Mouse (Mus musculus) CH12.LX (cell line): ENCODE results near the gene Fn3krp. TPM values are rescaled to one million over a fixed set of nuclear protein-coding genes. Genes with fewer than 3 reads are reported as not detected.
A peak's percentile ranks its signal among the peaks of the same experiment; 100 is the strongest.

Source experiments
- DNase-seq: peaks from one replicate; pipeline ENCODE4 v3.0.0-alpha.2; 2013; ENCODE audit errors: extremely low read depth
- H3K27ac ChIP-seq: 2 replicates; pipeline ENCODE4 v1.5.1; 2012; ENCODE audit warnings: low read depth, mild to moderate bottlenecking, control low read depth, moderate library complexity; ENCODE audit not compliant: insufficient read depth
- H3K27me3 ChIP-seq: replicated peaks from 2 replicates; pipeline ENCODE3; 2012; ENCODE audit warnings: inconsistent platforms
- H3K36me3 ChIP-seq, 2 experiments: replicated peaks in 1 of 2; 2 replicates each; pipeline versions ENCODE3 to v1.6.1; 2012; ENCODE audit warnings: inconsistent platforms in 1 of 2, low read length in 1 of 2, mild to moderate bottlenecking in 1 of 2, mixed read lengths in 1 of 2, moderate library complexity in 1 of 2; ENCODE audit not compliant: control insufficient read depth in 1 of 2, insufficient read depth in 1 of 2
- H3K4me1 ChIP-seq, 2 experiments: 2 replicates each; pipeline ENCODE4 v1.6.1; 2012; ENCODE audit warnings: inconsistent platforms in 1 of 2, moderate library complexity in 1 of 2; ENCODE audit not compliant: insufficient read depth in 2 of 2, control insufficient read depth in 1 of 2
- H3K4me2 ChIP-seq: 2 replicates; pipeline ENCODE4 v1.6.1; 2012; ENCODE audit warnings: low read depth, mild to moderate bottlenecking, control low read depth; ENCODE audit not compliant: poor library complexity, insufficient read depth, severe bottlenecking
- H3K4me3 ChIP-seq, 3 experiments: fragments of 150-350 bp in 1 of 3; sonication (generic) in 1 of 3; replicated peaks in 1 of 3; 2 replicates each; pipeline versions ENCODE3 to v1.5.1; 2011 to 2012; ENCODE audit warnings: low read depth in 2 of 3, low read length in 2 of 3, mild to moderate bottlenecking in 2 of 3, moderate library complexity in 2 of 3, control low read depth in 1 of 3, improper control_type of control experiment in 1 of 3, inconsistent platforms in 1 of 3, mixed read lengths in 1 of 3; ENCODE audit not compliant: poor library complexity in 1 of 3
- H3K79me2 ChIP-seq: replicated peaks from 2 replicates; pipeline ENCODE4 v1.6.1; 2012; ENCODE audit warnings: mild to moderate bottlenecking, moderate library complexity; ENCODE audit not compliant: control insufficient read depth, poor library complexity, insufficient read depth, severe bottlenecking; ENCODE audit errors: extremely low read depth
- H3K9ac ChIP-seq: 2 replicates; pipeline ENCODE4 v1.6.1; 2012; ENCODE audit warnings: low read depth, mild to moderate bottlenecking, control low read depth, moderate library complexity; ENCODE audit not compliant: insufficient read depth
- H3K9me3 ChIP-seq: replicated peaks from 2 replicates; pipeline ENCODE3; 2012; ENCODE audit warnings: low read length, inconsistent platforms, mixed read lengths
- CHD1 ChIP-seq: IDR thresholded peaks from 2 replicates; pipeline ENCODE4 v1.6.1; 2012; ENCODE audit warnings: low read depth, low read length, improper control_type of control experiment, inconsistent platforms
- CTCF ChIP-seq, 2 experiments: IDR thresholded peaks in 1 of 2; conservative IDR thresholded peaks in 1 of 2; 2 replicates each; pipeline ENCODE4 v1.5.1; 2011 to 2012; ENCODE audit warnings: low read depth in 2 of 2, low read length in 2 of 2, improper control_type of control experiment in 1 of 2, inconsistent platforms in 1 of 2, mild to moderate bottlenecking in 1 of 2, moderate library complexity in 1 of 2
- ELF1 ChIP-seq: IDR thresholded peaks from 2 replicates; pipeline ENCODE4 v1.6.1; 2014; ENCODE audit warnings: low read depth, mild to moderate bottlenecking, inconsistent platforms, low read length, improper control_type of control experiment
- EP300 ChIP-seq: IDR thresholded peaks from 2 replicates; pipeline ENCODE4 v1.6.1; 2011; ENCODE audit warnings: low read length, improper control_type of control experiment
- ETS1 ChIP-seq: conservative IDR thresholded peaks from 2 replicates; pipeline ENCODE4 v1.6.1; 2012; ENCODE audit warnings: low read depth, mild to moderate bottlenecking, inconsistent platforms, low read length, improper control_type of control experiment, moderate library complexity
- GABPA ChIP-seq: IDR thresholded peaks from 2 replicates; pipeline ENCODE4 v1.6.1; 2012; ENCODE audit warnings: low read depth, low read length, improper control_type of control experiment, inconsistent platforms; ENCODE audit not compliant: insufficient replicate concordance
- HCFC1 ChIP-seq: IDR thresholded peaks from 2 replicates; pipeline ENCODE4 v1.6.1; 2012; ENCODE audit warnings: low read depth, mild to moderate bottlenecking, inconsistent platforms, low read length, improper control_type of control experiment
- IRF4 ChIP-seq: IDR thresholded peaks from 2 replicates; pipeline ENCODE4 v1.6.1; 2014; ENCODE audit warnings: low read depth, mild to moderate bottlenecking, inconsistent platforms, low read length, improper control_type of control experiment
- JUND ChIP-seq: conservative IDR thresholded peaks from 2 replicates; pipeline ENCODE4 v1.6.1; 2011; ENCODE audit warnings: low read depth, low read length, improper control_type of control experiment
- KAT2A ChIP-seq: IDR thresholded peaks from 2 replicates; pipeline ENCODE4 v1.6.1; 2012; ENCODE audit warnings: low read length, improper control_type of control experiment, inconsistent platforms; ENCODE audit not compliant: insufficient replicate concordance
- MAFK ChIP-seq: IDR thresholded peaks from 2 replicates; pipeline ENCODE4 v1.6.1; 2011; ENCODE audit warnings: low read length, improper control_type of control experiment; ENCODE audit not compliant: insufficient replicate concordance
- MAZ ChIP-seq: IDR thresholded peaks from 2 replicates; pipeline ENCODE4 v1.6.1; 2012; ENCODE audit warnings: low read depth, mild to moderate bottlenecking, inconsistent platforms, low read length, improper control_type of control experiment, moderate library complexity
- MEF2A ChIP-seq: IDR thresholded peaks from 2 replicates; pipeline ENCODE4 v1.6.1; 2014; ENCODE audit warnings: low read depth, mild to moderate bottlenecking, inconsistent platforms, low read length, improper control_type of control experiment, borderline replicate concordance
- MXI1 ChIP-seq: IDR thresholded peaks from 2 replicates; pipeline ENCODE4 v1.6.1; 2011; ENCODE audit warnings: mild to moderate bottlenecking, low read depth, low read length, improper control_type of control experiment
- MYC ChIP-seq: IDR thresholded peaks from 2 replicates; pipeline ENCODE4 v1.6.1; 2011; ENCODE audit warnings: low read depth, mild to moderate bottlenecking, improper control_type of control experiment, low read length
- NRF1 ChIP-seq: IDR thresholded peaks from 2 replicates; pipeline ENCODE4 v1.6.1; 2014; ENCODE audit warnings: low read depth, mild to moderate bottlenecking, inconsistent platforms, low read length, improper control_type of control experiment, moderate library complexity
- POLR2A ChIP-seq: IDR thresholded peaks from 2 replicates; pipeline ENCODE4 v1.6.1; 2011; ENCODE audit warnings: low read depth, mild to moderate bottlenecking, improper control_type of control experiment, low read length
- RCOR1 ChIP-seq: conservative IDR thresholded peaks from 2 replicates; pipeline ENCODE4 v1.6.1; 2012; ENCODE audit warnings: low read depth, mild to moderate bottlenecking, inconsistent platforms, low read length, improper control_type of control experiment
- SIN3A ChIP-seq: IDR thresholded peaks from 2 replicates; pipeline ENCODE4 v1.6.1; 2012; ENCODE audit warnings: low read length, improper control_type of control experiment, inconsistent platforms
- SMC3 ChIP-seq: IDR thresholded peaks from 2 replicates; pipeline ENCODE4 v1.6.1; 2011; ENCODE audit warnings: low read depth, low read length, improper control_type of control experiment
- TCF12 ChIP-seq: IDR thresholded peaks from 2 replicates; pipeline ENCODE4 v1.6.1; 2014; ENCODE audit warnings: low read depth, mild to moderate bottlenecking, inconsistent platforms, low read length, improper control_type of control experiment
- UBTF ChIP-seq: IDR thresholded peaks from 2 replicates; pipeline ENCODE4 v1.6.1; 2012; ENCODE audit warnings: low read depth, mild to moderate bottlenecking, inconsistent platforms, low read length, improper control_type of control experiment, moderate library complexity
- USF1 ChIP-seq: IDR thresholded peaks from 2 replicates; pipeline ENCODE4 v1.6.1; 2014; ENCODE audit warnings: low read depth, mild to moderate bottlenecking, inconsistent platforms, low read length, improper control_type of control experiment
- USF2 ChIP-seq: conservative IDR thresholded peaks from 2 replicates; pipeline ENCODE4 v1.6.1; 2011; ENCODE audit warnings: low read depth, low read length, improper control_type of control experiment
- ZC3H11A ChIP-seq: IDR thresholded peaks from 2 replicates; pipeline ENCODE4 v1.6.1; 2012; ENCODE audit warnings: low read depth, mild to moderate bottlenecking, inconsistent platforms, low read length, improper control_type of control experiment
- ZNF384 ChIP-seq: IDR thresholded peaks from 2 replicates; pipeline ENCODE4 v1.6.1; 2012; ENCODE audit warnings: low read depth, low read length, improper control_type of control experiment, inconsistent platforms
- dilution Hi-C: fragments of 300-500 bp; cut with MboI; formaldehyde crosslinking; loops from 2 replicates; pipeline ENCODE4 v1.14.3; 2020; ENCODE audit warnings: low sequenced_read_pairs; ENCODE audit not compliant: extremely low pct_unique_long_range_greater_than_20kb, extremely low pct_ligation_motif_present
- in situ Hi-C: fragments of 300-500 bp; cut with MboI; formaldehyde crosslinking; loops from 3 replicates; pipeline ENCODE4 v1.14.3; 2019; ENCODE audit warnings: low sequenced_read_pairs, low pct_ligation_motif_present, low pct_unique_long_range_greater_than_20kb, mixed read lengths
- polyA plus RNA-seq: library from polyadenylated mRNA; unstranded; fragments of >175 nt; gene quantifications from 2 replicates; pipeline ENCODE4 v1.2.1, GENCODE M21; 2012; ENCODE audit warnings: low read depth; ENCODE audit not compliant: insufficient read length
- total RNA-seq, 2 experiments: library from RNA; depleted of rRNA; stranded (reverse); fragments of 300-350 nt in 1 of 2; fragments of >200 nt in 1 of 2; gene quantifications; 2 replicates each; pipeline ENCODE4 v1.2.3; 2012 to 2014

Gene Fn3krp
- total and polyA plus RNA-seq, 3 experiments = 3.6 to 11.2 (median 9.8) TPM

DNA sequence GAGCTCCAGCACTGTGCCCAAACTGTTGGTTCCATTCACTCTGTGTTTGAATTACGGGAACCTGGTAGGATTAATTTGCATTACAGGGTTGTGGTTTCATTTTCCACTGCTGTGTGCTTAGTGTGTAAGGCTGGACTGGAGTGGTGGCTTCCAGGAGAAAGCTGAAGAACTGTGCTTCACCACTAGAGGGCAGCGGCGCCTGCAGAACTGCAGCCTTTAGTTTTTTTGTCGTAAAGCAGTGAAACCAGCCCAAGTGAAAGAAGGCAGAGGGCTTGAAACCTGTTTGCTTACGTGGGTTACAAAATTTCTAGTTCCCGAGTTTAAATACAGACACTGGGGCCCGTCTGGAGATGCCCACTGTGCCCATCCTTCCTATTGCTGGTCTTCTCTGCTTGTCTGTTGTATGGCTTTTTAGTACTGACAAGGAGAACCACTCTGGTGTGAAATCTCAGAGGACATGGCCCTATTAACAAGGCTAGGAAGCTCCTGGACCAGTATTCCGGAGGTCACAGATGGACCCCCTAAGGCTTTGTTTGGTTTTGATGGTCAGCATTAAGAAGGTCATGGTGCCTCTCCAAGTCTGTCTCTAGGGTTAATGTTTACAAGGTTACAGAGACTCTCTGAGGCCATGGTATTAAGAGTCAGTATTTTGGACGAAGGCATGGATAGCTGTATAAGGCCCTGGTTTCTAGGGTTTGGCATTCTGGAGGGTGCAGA, 54.7 kb downstream of the Fn3krp start:
- H3K9ac ChIP-seq = no peak overlapping the region
- dilution Hi-C loops (no loop called here), in situ Hi-C loops (loop anchor here (10.0 kb wide), 1 partner anchor 159 kb away; no protein-coding TSS in a partner anchor)
- H3K4me3 ChIP-seq = no peak overlapping the region
- TF ChIP-seq POLR2A (no peak), KAT2A (0 out of 2 replicates have a peak, but pooled peaks have one; percentile 39), ETS1 (0 out of 2 replicates have a peak, but pooled peaks have one; percentile 15), MXI1 (peak; percentile 69), USF2 (0 out of 2 replicates have a peak, but pooled peaks have one; percentile 11), USF1 (no peak), RCOR1 (no peak), EP300 (peak; percentile 52), NRF1 (no peak), MAFK (peak; percentile 51; the same call in 1 of the 2 replicates), SIN3A (peak; percentile 75), CHD1 (peak; percentile 58; the same call in 1 of the 2 replicates), TCF12 (peak; percentile 52; the same call in 1 of the 2 replicates), CTCF (conservative IDR thresholded peaks at IDR 0.05 in 1 of 2, IDR thresholded peaks at IDR 0.05 in 1 of 2; ENCODE audit: low read depth in 2 of 2, low read length in 2 of 2) (peak; percentile 96 to 99), JUND (peak; percentile 43; the same call in 1 of the 2 replicates), UBTF (no peak), GABPA (no peak), ZNF384 (peak; percentile 90), ELF1 (peak; percentile 51; the same call in 1 of the 2 replicates), MYC (0 out of 2 replicates have a peak, but pooled peaks have one; percentile 32), MAZ (peak; percentile 61; the same call in 1 of the 2 replicates), IRF4 (peak; percentile 79), SMC3 (peak; percentile 93), HCFC1 (peak; percentile 40; the same call in 1 of the 2 replicates), ZC3H11A (peak; percentile 85), MEF2A (peak; percentile 66; the same call in 1 of the 2 replicates)
- H3K4me2 ChIP-seq = no peak overlapping the region
- H3K27ac ChIP-seq = no peak overlapping the region
- H3K4me1 ChIP-seq = peaks cover 0 to 13% of the 10 kb centered on the region in 2 experiments; a peak in 2 of 4 replicates
- H3K79me2 ChIP-seq = no peaks in the 10 kb centered on the region
- H3K27me3 ChIP-seq = no peaks in the 10 kb centered on the region
- DNase-seq = peak; percentile 89
- peaks cover 29 to 82% of the 10 kb centered on the region in 2 experiments for H3K36me3 ChIP-seq
- no peaks in the 10 kb centered on the region for H3K9me3 ChIP-seq
